Mouse (Mus musculus): ENCODE data around the gene Ppip5k2. TPM values are rescaled to one million over a fixed set of nuclear protein-coding genes. Genes with fewer than 3 reads are reported as not detected.

Ppip5k2 gene
- total and polyA plus RNA-seq, 3 experiments, result 10.0 to 94.3 (median 71.2) TPM

GRCm38 (mm10) chr1:97773973-97774372 lies 3.8 kb upstream of the Ppip5k2 start:
- H3K9me3 ChIP-seq (replicated peaks), result no peaks in the 10 kb centered on the region
- no peak for TF ChIP-seq GATA2 (IDR thresholded peaks at IDR 0.05; ENCODE audit: borderline replicate concordance, low read depth, low read length)
- no peak for TF ChIP-seq GATA1 (IDR thresholded peaks at IDR 0.05; ENCODE audit: borderline replicate concordance, low read length)
- H3K4me3 ChIP-seq (ENCODE audit: low read depth, low read length), result no peak overlapping the region

GRCm38 (mm10) chr1:97773362-97773761 lies 3.2 kb upstream of the Ppip5k2 start:
- DNase-seq (ENCODE audit: low spot score), result no peak
- TF ChIP-seq GATA1 (IDR thresholded peaks at IDR 0.05; ENCODE audit: borderline replicate concordance, low read length), result no peak
- TF ChIP-seq TAL1 (conservative IDR thresholded peaks at IDR 0.05; ENCODE audit: low read depth, low read length), result no peak
- no peak for TF ChIP-seq GATA2 (IDR thresholded peaks at IDR 0.05; ENCODE audit: borderline replicate concordance, low read depth, low read length)
- no peak for TF ChIP-seq POLR2AphosphoS5 (IDR thresholded peaks at IDR 0.05; ENCODE audit: insufficient replicate concordance, low read depth, low read length)
- TF ChIP-seq CTCF (IDR thresholded peaks at IDR 0.05; ENCODE audit: low read depth, low read length), result no peak

More at GRCm38 (mm10) chr1:97773973-97774372, 3.8 kb upstream of the Ppip5k2 start:
- Histone ChIP-seq H3K27me3 (ENCODE audit: insufficient read depth, low read length) (no peaks in the 10 kb centered on the region), H3K36me3 (replicated peaks) (peaks cover 31% of the 10 kb centered on the region), H3K4me1 (ENCODE audit: insufficient read depth, low read depth, low read length) (peaks cover 30% of the 10 kb centered on the region)
- no peak for ATAC-seq (ENCODE audit: extremely low read depth, insufficient number of reproducible peaks, low FRiP score, poor library complexity, severe bottlenecking)
- no peak for DNase-seq (ENCODE audit: low spot score)

GRCm38 (mm10) chr1:97771727-97772126 lies 1.5 kb upstream of the Ppip5k2 start:
- ATAC-seq (ENCODE audit: extremely low read depth, insufficient number of reproducible peaks, low FRiP score, poor library complexity, severe bottlenecking), result peak; percentile 18
- H3K4me3 ChIP-seq (ENCODE audit: low read depth, low read length), result peak overlapping the region; percentile 46; the same call in 1 of the 2 replicates

More at GRCm38 (mm10) chr1:97773362-97773761, 3.2 kb upstream of the Ppip5k2 start:
- Histone ChIP-seq H3K4me3 (ENCODE audit: low read depth, low read length) (no peak overlapping the region), H3K9me3 (replicated peaks) (no peaks in the 10 kb centered on the region), H3K36me3 (replicated peaks) (peaks cover 31% of the 10 kb centered on the region), H3K27me3 (ENCODE audit: insufficient read depth, low read length) (no peaks in the 10 kb centered on the region), H3K4me1 (ENCODE audit: insufficient read depth, low read depth, low read length) (peaks cover 29% of the 10 kb centered on the region)
- ATAC-seq (ENCODE audit: extremely low read depth, insufficient number of reproducible peaks, low FRiP score, poor library complexity, severe bottlenecking), result no peak

GRCm38 (mm10) chr1:97771118-97771517 lies 907 bp upstream of the Ppip5k2 start:
- Histone ChIP-seq H3K4me1 (ENCODE audit: insufficient read depth, low read depth, low read length) (peaks cover 37% of the 10 kb centered on the region), H3K4me3 (ENCODE audit: low read depth, low read length) (peak overlapping the region; percentile 100), H3K36me3 (replicated peaks) (peaks cover 17% of the 10 kb centered on the region), H3K9me3 (replicated peaks) (no peaks in the 10 kb centered on the region), H3K27me3 (ENCODE audit: insufficient read depth, low read length) (no peaks in the 10 kb centered on the region)
- peak; percentile 15 for ATAC-seq (ENCODE audit: extremely low read depth, insufficient number of reproducible peaks, low FRiP score, poor library complexity, severe bottlenecking)
- no peak for TF ChIP-seq CTCF (IDR thresholded peaks at IDR 0.05; ENCODE audit: low read depth, low read length)
- DNase-seq (ENCODE audit: low spot score), result no peak

More at GRCm38 (mm10) chr1:97771727-97772126, 1.5 kb upstream of the Ppip5k2 start:
- Histone ChIP-seq H3K27me3 (ENCODE audit: insufficient read depth, low read length) (no peaks in the 10 kb centered on the region), H3K9me3 (replicated peaks) (no peaks in the 10 kb centered on the region), H3K4me1 (ENCODE audit: insufficient read depth, low read depth, low read length) (peaks cover 37% of the 10 kb centered on the region), H3K36me3 (replicated peaks) (peaks cover 23% of the 10 kb centered on the region)
- DNase-seq (ENCODE audit: low spot score), result peak; percentile 33
- TF ChIP-seq TAL1 (conservative IDR thresholded peaks at IDR 0.05; ENCODE audit: low read depth, low read length) (no peak), GATA2 (IDR thresholded peaks at IDR 0.05; ENCODE audit: borderline replicate concordance, low read depth, low read length) (no peak), CTCF (IDR thresholded peaks at IDR 0.05; ENCODE audit: low read depth, low read length) (no peak), GATA1 (IDR thresholded peaks at IDR 0.05; ENCODE audit: borderline replicate concordance, low read length) (no peak), POLR2AphosphoS5 (IDR thresholded peaks at IDR 0.05; ENCODE audit: insufficient replicate concordance, low read depth, low read length) (no peak)

GRCm38 (mm10) chr1:97769294-97769903 lies 812 bp downstream of the Ppip5k2 start:
- H3K4me1 ChIP-seq (ENCODE audit: insufficient read depth, low read depth, low read length), result peaks cover 41% of the 10 kb centered on the region

GRCm38 (mm10) chr1:97768906-97769293 lies 1.3 kb downstream of the Ppip5k2 start:
- Histone ChIP-seq H3K9me3 (replicated peaks) (no peaks in the 10 kb centered on the region), H3K4me1 (ENCODE audit: insufficient read depth, low read depth, low read length) (peaks cover 36% of the 10 kb centered on the region), H3K27me3 (ENCODE audit: insufficient read depth, low read length) (no peaks in the 10 kb centered on the region), H3K4me3 (ENCODE audit: low read depth, low read length) (peak overlapping the region; percentile 100), H3K36me3 (replicated peaks) (peaks cover 9% of the 10 kb centered on the region)
- DNase-seq (ENCODE audit: low spot score) (no peak), ATAC-seq (ENCODE audit: extremely low read depth, insufficient number of reproducible peaks, low FRiP score, poor library complexity, severe bottlenecking) (peak; percentile 0; the same call in 1 of the 2 replicates)
- TF ChIP-seq GATA1 (IDR thresholded peaks at IDR 0.05; ENCODE audit: borderline replicate concordance, low read length) (no peak), CTCF (IDR thresholded peaks at IDR 0.05; ENCODE audit: low read depth, low read length) (no peak), POLR2AphosphoS5 (IDR thresholded peaks at IDR 0.05; ENCODE audit: insufficient replicate concordance, low read depth, low read length) (no peak), GATA2 (IDR thresholded peaks at IDR 0.05; ENCODE audit: borderline replicate concordance, low read depth, low read length) (no peak)

More at GRCm38 (mm10) chr1:97769294-97769903, 812 bp downstream of the Ppip5k2 start:
- TF ChIP-seq GATA1 (IDR thresholded peaks at IDR 0.05; ENCODE audit: borderline replicate concordance, low read length) (no peak), POLR2AphosphoS5 (IDR thresholded peaks at IDR 0.05; ENCODE audit: insufficient replicate concordance, low read depth, low read length) (no peak), GATA2 (IDR thresholded peaks at IDR 0.05; ENCODE audit: borderline replicate concordance, low read depth, low read length) (no peak), TAL1 (conservative IDR thresholded peaks at IDR 0.05; ENCODE audit: low read depth, low read length) (no peak), CTCF (IDR thresholded peaks at IDR 0.05; ENCODE audit: low read depth, low read length) (no peak)
- Histone ChIP-seq H3K9me3 (replicated peaks) (no peaks in the 10 kb centered on the region), H3K27me3 (ENCODE audit: insufficient read depth, low read length) (no peaks in the 10 kb centered on the region), H3K4me3 (ENCODE audit: low read depth, low read length) (peak overlapping the region; percentile 100), H3K36me3 (replicated peaks) (peaks cover 8% of the 10 kb centered on the region)
- DNase-seq (ENCODE audit: low spot score) (peak; percentile 36), ATAC-seq (ENCODE audit: extremely low read depth, insufficient number of reproducible peaks, low FRiP score, poor library complexity, severe bottlenecking) (peak; percentile 8; the same call in 1 of the 2 replicates)
